Mouse (Mus musculus) heart, embryonic 15.5 days (tissue): ENCODE data around the gene Rbms1. TPM values are rescaled to one million over a fixed set of nuclear protein-coding genes. Genes with fewer than 3 reads are reported as not detected.
A peak's percentile ranks its signal among the peaks of the same experiment; 100 is the strongest.

ENCODE experiments used
- ATAC-seq: fragments of 200-750 bp; cut with Nextera tagmentation; replicated peaks from 2 replicates; pipeline ENCODE4 v1.8.0; 2017; ENCODE audit warnings: low read depth, moderate TSS enrichment; ENCODE audit not compliant: insufficient number of reproducible peaks, insufficient read depth, low FRiP score
- H3K27ac ChIP-seq: fragments of 300-500 bp; sonication (generic); 2 replicates; pipeline ENCODE4 v1.5.1; 2015; ENCODE audit warnings: mild to moderate bottlenecking, inconsistent platforms
- H3K27me3 ChIP-seq: fragments of 300-500 bp; sonication (generic); 2 replicates; pipeline ENCODE4 v1.6.1; 2015; ENCODE audit warnings: inconsistent platforms
- H3K36me3 ChIP-seq: fragments of 300-500 bp; sonication (generic); 2 replicates; pipeline ENCODE4 v1.6.1; 2015; ENCODE audit warnings: mild to moderate bottlenecking, inconsistent platforms
- H3K4me1 ChIP-seq: fragments of 300-500 bp; sonication (generic); replicated peaks from 2 replicates; pipeline ENCODE4 v1.6.1; 2015; ENCODE audit warnings: inconsistent platforms
- H3K4me2 ChIP-seq: fragments of 300-500 bp; sonication (generic); 2 replicates; pipeline ENCODE4 v1.6.1; 2015; ENCODE audit warnings: inconsistent platforms, mild to moderate bottlenecking, moderate library complexity
- H3K4me3 ChIP-seq: fragments of 300-500 bp; sonication (generic); 2 replicates; pipeline ENCODE4 v1.5.1; 2015; ENCODE audit warnings: mild to moderate bottlenecking, inconsistent platforms
- H3K9ac ChIP-seq: fragments of 300-500 bp; sonication (generic); 2 replicates; pipeline ENCODE4 v1.6.1; 2015; ENCODE audit warnings: mild to moderate bottlenecking, inconsistent platforms
- H3K9me3 ChIP-seq: fragments of 300-500 bp; sonication (generic); replicated peaks from 2 replicates; pipeline ENCODE4 v1.6.1; 2016; ENCODE audit warnings: inconsistent platforms
- WGBS: fragments of 180-500 bp; shearing (Covaris S2); methylation state at CpG from one replicate; pipeline ENCODE4 v1.1.7; 2015; ENCODE audit warnings: mixed read lengths; 5-methylcytosine and 5-hydroxymethylcytosine counted together
- polyA plus RNA-seq: library from polyadenylated mRNA; unstranded; fragments of >200 nt; fragmentation: Nextera tagmentation; extraction: Ambion mirVana; gene quantifications from 2 replicates; pipeline ENCODE4 v1.2.1, GENCODE M21; 2015

The Rbms1 gene
- polyA plus RNA-seq, 1 experiment from 2014 or later: 72.6 TPM

DNA sequence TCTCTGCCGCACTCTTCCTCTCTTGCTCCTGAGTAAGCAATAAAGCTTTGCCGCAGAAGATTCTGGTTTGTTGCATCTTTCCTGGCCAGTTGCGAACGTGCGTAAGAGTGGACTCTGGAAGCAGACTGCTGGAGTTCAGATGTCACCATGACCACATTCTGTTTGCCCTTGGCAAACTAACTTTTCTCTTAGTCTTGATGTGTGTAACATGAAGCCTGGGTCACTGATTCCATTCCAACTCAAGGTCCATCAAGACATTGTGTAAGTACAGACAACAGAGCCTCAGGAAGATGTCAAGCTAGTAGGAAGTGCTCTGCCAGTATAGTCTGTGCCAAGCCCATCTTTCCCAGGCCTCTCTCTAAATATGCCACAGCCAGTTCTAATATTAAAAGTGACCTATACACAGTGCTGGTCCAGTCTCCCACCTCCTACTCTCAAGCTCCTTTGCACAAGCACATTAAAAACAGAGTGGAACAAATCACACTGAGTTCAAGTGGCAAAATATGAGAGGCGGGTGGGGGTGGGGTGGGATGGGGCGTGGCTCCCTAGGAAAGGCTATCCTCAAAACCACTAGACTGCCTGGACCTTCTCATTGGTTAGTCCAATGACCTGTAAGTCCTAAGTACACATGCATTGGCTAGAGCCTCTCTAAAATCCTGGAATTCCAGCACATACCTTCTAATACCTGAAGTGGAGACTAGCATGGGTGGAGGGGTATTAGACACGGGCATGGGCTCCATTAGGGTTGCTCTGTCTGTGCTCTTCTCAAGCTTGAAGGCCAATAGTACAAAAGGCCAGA lies 99.9 kb downstream of the Rbms1 start:
- ATAC-seq: no peak
- H3K36me3 ChIP-seq: 0 out of 2 replicates have a peak, but pooled peaks cover 7% of the 10 kb centered on the region
- peaks cover 45% of the 10 kb centered on the region for H3K4me1 ChIP-seq
- no peak overlapping the region for H3K9ac ChIP-seq
- H3K9me3 ChIP-seq: no peaks in the 10 kb centered on the region
- H3K27ac ChIP-seq: peak overlapping the region; percentile 35; the same call in 1 of the 2 replicates
- no peak overlapping the region for H3K4me3 ChIP-seq
- 89% methylated on average over 8 of the region's 8 CpGs for WGBS
- no peak overlapping the region for H3K4me2 ChIP-seq
- H3K27me3 ChIP-seq: no peaks in the 10 kb centered on the region

DNA sequence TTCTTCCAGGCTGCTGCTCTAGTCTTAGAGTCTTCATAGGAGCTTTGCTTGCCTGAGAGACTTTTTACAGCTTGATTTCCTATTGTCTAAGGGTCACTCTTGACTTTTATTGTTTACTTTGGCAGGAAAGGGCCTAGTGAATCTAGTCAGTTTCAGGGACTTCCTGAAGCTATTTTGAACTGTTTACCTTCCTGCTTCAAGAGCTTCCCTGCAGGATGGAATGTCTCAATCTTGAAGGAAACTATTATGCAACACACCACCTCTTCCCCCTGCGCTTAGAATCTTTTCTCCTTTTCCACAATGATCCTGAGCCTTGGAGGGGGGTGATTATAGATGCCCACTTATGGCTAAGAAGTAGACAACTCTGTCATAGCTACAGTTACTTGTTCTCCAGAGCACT lies 104.9 kb downstream of the Rbms1 start:
- Histone ChIP-seq H3K4me3 (no peak overlapping the region), H3K4me1 (peaks cover 23% of the 10 kb centered on the region), H3K36me3 (0 out of 2 replicates have a peak, but pooled peaks cover 8% of the 10 kb centered on the region), H3K9ac (no peak overlapping the region), H3K27ac (no peak overlapping the region), H3K27me3 (no peaks in the 10 kb centered on the region), H3K4me2 (no peak overlapping the region), H3K9me3 (no peaks in the 10 kb centered on the region)
- WGBS: 77% methylated on average over 1 of the region's 1 CpGs
- ATAC-seq: no peak

DNA sequence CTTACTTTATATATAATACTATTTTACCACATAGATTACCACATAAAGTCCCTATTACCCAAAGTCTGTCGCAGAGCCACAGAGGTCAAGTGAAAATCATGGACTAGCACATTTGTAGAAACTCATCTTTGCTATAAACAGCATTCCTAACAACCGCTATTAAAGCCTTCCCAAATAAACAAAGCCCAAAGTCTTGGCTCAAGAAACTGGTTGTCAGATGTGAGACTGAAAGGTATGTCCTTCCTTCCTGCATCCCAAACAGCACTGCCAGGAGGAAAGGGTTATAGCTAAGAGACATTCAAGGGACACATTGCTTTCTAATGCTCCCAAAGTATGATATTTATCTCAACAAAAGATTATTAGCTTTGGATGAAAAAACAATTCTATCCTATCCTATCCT lies 106.9 kb downstream of the Rbms1 start:
- WGBS: 71% methylated on average over 2 of the region's 2 CpGs
- Histone ChIP-seq H3K4me2 (no peak overlapping the region), H3K27me3 (no peaks in the 10 kb centered on the region), H3K36me3 (0 out of 2 replicates have a peak, but pooled peaks cover 8% of the 10 kb centered on the region), H3K9ac (no peak overlapping the region), H3K4me3 (no peak overlapping the region), H3K27ac (peak overlapping the region; percentile 66; the same call in 1 of the 2 replicates), H3K4me1 (peaks cover 27% of the 10 kb centered on the region), H3K9me3 (no peaks in the 10 kb centered on the region)
- ATAC-seq: no peak

DNA sequence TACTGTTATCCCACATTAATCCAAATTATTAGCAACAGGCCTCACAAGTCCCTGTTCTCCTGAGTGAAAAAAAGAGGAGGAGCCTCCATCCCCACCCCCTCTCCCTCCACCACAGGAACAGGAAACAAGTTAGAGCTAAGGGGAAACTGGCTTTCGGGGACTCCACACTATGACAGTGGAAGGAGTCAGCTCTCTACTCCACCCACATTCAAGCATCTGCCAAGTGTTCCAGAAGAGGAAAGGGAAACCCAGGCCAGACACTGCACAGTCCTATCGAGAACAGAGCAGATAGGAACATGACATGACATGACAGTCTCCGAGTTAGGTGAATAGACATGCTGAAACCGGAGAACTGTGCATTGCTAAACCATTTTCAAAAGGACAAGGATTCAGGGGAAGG lies 108.0 kb downstream of the Rbms1 start:
- Histone ChIP-seq H3K27me3 (no peaks in the 10 kb centered on the region), H3K36me3 (0 out of 2 replicates have a peak, but pooled peaks cover 8% of the 10 kb centered on the region), H3K4me3 (no peak overlapping the region), H3K9ac (no peak overlapping the region), H3K9me3 (no peaks in the 10 kb centered on the region), H3K4me2 (peak overlapping the region; percentile 31; the same call in 1 of the 2 replicates), H3K4me1 (peaks cover 34% of the 10 kb centered on the region), H3K27ac (peak overlapping the region; percentile 66)
- 6% methylated on average over 4 of the region's 4 CpGs for WGBS
- ATAC-seq: peak; percentile 91

DNA sequence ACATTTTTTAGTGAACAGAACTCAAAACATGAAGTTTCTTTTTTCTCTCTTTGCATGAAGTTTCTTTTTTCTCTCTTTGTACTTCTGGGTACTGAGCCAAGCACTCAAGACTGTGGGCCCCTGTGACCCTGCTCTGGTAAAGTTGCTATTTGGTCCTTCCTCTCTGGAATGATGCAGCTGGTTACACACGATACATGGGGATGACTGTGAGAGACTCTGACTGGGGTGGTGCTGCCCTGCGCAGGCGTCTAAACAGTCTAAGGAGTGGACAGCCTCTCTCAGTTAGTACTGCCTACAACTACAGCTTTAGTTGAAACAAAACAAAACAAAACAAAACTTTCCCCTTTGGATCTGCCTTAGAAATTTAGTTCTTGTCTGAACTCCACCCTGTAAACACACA lies 111.1 kb downstream of the Rbms1 start:
- Histone ChIP-seq H3K4me2 (no peak overlapping the region), H3K36me3 (no peaks in the 10 kb centered on the region), H3K9me3 (no peaks in the 10 kb centered on the region), H3K9ac (no peak overlapping the region), H3K4me1 (peaks cover 39% of the 10 kb centered on the region), H3K27ac (no peak overlapping the region), H3K4me3 (no peak overlapping the region), H3K27me3 (no peaks in the 10 kb centered on the region)
- ATAC-seq: no peak
- WGBS: 74% methylated on average over 3 of the region's 3 CpGs

DNA sequence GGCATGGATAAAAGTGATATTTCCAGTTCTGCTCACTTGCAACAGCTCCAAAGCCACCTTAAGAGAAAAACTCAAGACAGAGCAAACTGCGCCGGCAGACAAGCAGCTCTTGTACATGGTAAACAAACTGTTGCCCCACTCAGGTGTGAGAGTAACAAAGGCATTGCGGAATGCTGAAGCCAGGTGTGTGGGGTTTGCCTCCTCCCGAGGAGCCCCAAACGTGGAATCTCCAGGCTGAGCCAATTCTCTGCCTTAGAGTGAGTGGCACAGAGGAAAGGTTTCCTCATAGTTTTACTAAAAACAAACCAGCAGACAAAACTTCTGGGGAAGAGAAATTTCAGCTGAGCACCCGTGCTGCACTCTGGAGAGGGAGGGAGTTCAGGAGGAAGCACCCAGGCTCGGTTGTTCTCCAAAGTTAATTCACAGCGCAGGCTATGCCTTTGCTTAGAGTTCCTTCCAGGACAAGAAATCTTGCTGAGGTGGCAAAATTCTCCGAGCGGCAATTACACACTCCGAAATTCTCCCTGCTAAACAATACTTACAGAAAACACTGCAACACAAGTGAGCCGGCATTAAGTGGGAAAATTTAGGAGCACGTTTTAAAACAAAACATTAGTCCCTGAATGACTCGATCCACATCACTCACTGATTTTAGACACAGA lies 111.8 kb downstream of the Rbms1 start:
- Histone ChIP-seq H3K9me3 (no peaks in the 10 kb centered on the region), H3K27ac (no peak overlapping the region), H3K9ac (no peak overlapping the region), H3K27me3 (no peaks in the 10 kb centered on the region), H3K4me3 (no peak overlapping the region), H3K36me3 (no peaks in the 10 kb centered on the region), H3K4me1 (peaks cover 34% of the 10 kb centered on the region), H3K4me2 (no peak overlapping the region)
- no peak for ATAC-seq
- WGBS: 69% methylated on average over 14 of the region's 14 CpGs

DNA sequence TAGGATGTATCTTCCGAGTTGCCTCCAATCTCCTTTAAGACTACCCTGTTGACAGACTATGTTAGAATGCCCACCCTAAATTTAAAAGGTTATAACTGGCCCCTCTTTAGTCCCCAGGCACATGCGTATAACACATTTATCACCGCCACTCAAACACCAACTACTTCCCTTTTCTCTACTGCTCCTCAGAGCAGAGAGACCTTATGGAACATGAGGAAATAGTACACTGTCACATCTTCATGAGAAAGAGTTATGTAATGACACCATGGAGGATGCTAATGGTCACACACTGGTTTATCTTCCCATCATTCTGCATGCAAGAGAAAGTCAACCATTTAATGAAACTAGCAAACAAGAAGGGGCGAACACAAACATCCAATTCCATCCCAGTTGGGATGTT lies 114.5 kb downstream of the Rbms1 start:
- Histone ChIP-seq H3K36me3 (no peaks in the 10 kb centered on the region), H3K9me3 (no peaks in the 10 kb centered on the region), H3K4me1 (peaks cover 40% of the 10 kb centered on the region), H3K4me3 (no peak overlapping the region), H3K4me2 (no peak overlapping the region), H3K27me3 (no peaks in the 10 kb centered on the region), H3K9ac (no peak overlapping the region), H3K27ac (no peak overlapping the region)
- ATAC-seq: no peak
- WGBS: 91% methylated on average over 4 of the region's 4 CpGs

DNA sequence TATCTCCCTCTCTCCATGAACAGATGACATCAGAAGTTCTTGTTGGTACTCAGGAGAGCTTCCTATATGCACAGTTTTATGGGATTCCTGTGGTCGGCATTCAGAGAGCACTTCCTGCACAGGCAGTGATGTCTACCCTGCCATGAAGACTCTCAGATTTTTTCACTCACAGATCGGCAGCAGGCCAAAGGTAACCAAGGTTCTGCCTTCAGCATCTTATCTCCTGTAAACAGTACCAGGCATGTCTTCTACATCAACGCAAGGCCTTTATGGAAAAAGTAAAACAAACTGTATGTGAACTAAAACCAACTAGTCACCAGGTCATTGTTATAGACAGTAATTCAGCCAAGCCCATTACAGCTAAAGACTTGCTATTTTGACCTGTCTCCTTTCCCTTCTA lies 115.0 kb downstream of the Rbms1 start:
- Histone ChIP-seq H3K4me3 (no peak overlapping the region), H3K27ac (no peak overlapping the region), H3K9me3 (no peaks in the 10 kb centered on the region), H3K4me2 (no peak overlapping the region), H3K9ac (no peak overlapping the region), H3K4me1 (peaks cover 43% of the 10 kb centered on the region), H3K36me3 (no peaks in the 10 kb centered on the region), H3K27me3 (no peaks in the 10 kb centered on the region)
- no peak for ATAC-seq
- 66% methylated on average over 3 of the region's 3 CpGs for WGBS

DNA sequence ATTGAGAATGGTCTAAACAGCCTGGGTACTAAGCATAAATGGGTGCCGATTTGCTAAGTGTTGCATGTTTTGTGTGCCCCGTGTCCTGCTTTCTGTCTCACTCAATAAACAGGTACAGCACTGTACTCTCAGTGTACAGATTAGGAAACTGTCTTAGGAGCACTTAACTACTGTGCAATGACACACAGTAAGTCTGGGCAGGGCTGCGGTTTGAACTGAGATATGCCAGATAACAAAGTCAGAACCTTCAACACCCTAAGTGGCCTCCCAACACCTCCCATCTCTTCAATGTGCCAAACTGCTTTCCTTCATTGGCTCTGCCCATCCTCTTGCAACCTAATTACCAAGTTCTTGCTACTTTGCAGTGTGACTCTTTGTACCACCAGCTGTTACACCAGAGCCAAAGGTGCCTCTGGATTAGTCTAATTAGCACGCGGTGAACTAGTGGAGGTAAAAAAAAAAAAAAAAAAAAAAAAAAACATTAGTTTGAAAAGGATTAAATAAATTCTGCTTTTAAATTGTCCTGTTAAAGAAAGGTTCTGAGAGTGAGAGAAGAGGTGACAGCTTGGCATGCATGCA lies 117.6 kb downstream of the Rbms1 start:
- Histone ChIP-seq H3K4me1 (peaks cover 43% of the 10 kb centered on the region), H3K4me3 (no peak overlapping the region), H3K9ac (no peak overlapping the region), H3K9me3 (no peaks in the 10 kb centered on the region), H3K36me3 (peaks cover 3% of the 10 kb centered on the region; the same call in 1 of the 2 replicates), H3K27me3 (no peaks in the 10 kb centered on the region), H3K4me2 (no peak overlapping the region), H3K27ac (no peak overlapping the region)
- 29% methylated on average over 5 of the region's 5 CpGs for WGBS
- no peak; the same call in 1 of the 2 replicates for ATAC-seq

DNA sequence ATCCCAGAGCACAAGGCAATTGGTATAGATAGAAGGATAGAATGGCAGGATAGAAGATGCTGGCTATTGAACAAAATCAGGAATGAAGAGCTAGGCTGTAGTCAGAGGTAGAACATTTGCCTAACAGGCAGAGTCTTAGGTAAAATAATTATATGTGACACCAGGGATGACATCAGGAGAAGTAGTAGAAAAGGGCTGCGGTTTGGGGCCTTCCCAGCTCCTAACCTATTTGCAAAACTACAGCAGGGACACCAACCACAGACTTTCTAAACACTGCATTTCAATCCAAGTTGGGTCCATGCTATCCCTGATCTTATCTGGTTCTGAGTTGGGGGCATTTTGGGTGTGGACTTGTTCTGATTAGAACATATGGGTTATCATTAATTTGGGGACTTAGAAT lies 118.7 kb downstream of the Rbms1 start:
- H3K36me3 ChIP-seq: peaks cover 3% of the 10 kb centered on the region; the same call in 1 of the 2 replicates
- no peak overlapping the region for H3K27ac ChIP-seq
- H3K27me3 ChIP-seq: no peaks in the 10 kb centered on the region
- WGBS: 100% methylated on average over 1 of the region's 1 CpGs
- no peak overlapping the region for H3K4me3 ChIP-seq
- H3K9ac ChIP-seq: no peak overlapping the region
- no peaks in the 10 kb centered on the region for H3K9me3 ChIP-seq
- peaks cover 50% of the 10 kb centered on the region for H3K4me1 ChIP-seq
- ATAC-seq: no peak
- H3K4me2 ChIP-seq: no peak overlapping the region

DNA sequence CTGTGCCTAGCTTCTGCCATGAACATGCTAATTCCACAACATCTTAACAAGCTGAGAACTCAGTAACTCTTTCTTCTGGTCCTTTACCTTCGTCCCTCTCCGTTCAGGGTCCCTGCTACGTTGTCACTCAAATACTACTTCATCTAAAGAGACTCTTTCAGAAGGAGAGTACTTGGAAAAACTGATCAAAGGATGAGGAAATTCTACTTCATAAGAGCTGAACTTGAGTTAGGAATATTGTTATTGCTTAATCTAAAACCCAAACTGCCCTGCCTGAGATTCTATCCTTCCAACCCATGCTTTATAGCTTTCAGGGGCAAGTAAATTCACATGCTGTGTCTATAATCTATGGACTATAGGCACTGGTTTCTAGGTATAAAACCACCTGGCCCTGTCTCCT lies 119.4 kb downstream of the Rbms1 start:
- Histone ChIP-seq H3K36me3 (peaks cover 3% of the 10 kb centered on the region; the same call in 1 of the 2 replicates), H3K9me3 (no peaks in the 10 kb centered on the region), H3K4me1 (peaks cover 53% of the 10 kb centered on the region), H3K9ac (no peak overlapping the region), H3K4me2 (no peak overlapping the region), H3K27me3 (no peaks in the 10 kb centered on the region), H3K4me3 (no peak overlapping the region), H3K27ac (no peak overlapping the region)
- no peak for ATAC-seq
- 84% methylated on average over 3 of the region's 3 CpGs for WGBS
